Mouse (Mus musculus) olfactory bulb, adult 2 months (tissue): ENCODE results near the gene Rps16.

Source experiments
- CTCF ChIP-seq: fragments of 200-500 bp; IDR thresholded peaks from 2 replicates; pipeline ENCODE4 v1.5.1; 2012; ENCODE audit warnings: low read depth, mild to moderate bottlenecking, low read length, moderate library complexity; ENCODE audit not compliant: insufficient read depth
- POLR2A ChIP-seq: fragments of 200-500 bp; IDR thresholded peaks from 2 replicates; pipeline ENCODE4 v1.6.1; 2012; ENCODE audit warnings: mild to moderate bottlenecking, low read depth, low read length, moderate library complexity; ENCODE audit not compliant: insufficient read depth

DNA sequence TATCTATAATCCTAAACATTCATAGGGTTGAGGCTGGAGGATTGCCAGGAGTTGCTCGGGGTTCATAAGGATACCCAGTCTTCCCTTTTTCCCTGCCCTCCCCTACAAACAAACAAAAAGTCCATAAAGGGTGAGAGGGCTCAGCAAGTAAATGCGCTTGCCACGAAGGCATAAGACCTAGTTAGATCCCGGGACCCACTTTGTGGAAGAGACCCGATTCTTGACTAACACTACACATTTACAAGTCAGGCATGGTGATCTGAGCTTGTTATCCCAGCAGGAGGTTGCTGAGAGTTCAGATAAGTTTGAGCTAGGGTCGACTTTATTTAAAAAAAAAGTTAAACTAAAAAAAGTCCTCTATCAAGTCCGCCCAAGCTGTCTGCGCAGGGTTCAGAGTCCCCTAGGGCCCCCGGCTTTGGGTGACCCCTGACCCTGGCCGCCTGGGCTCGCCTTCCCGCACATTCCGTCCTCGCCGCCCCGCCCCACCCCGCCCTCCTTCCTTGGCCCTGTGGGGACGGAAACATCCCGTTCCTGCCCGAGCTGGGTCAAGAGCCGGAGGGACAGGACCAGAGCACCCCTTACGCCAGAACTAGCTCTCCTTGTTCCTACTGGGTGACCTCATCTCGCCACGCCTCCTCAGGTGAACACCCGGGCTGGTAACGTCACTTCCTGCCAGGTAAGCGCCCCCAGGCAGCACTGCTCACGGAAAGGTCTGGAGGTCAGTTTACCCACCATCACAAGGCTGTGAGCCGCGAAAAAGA, 25.7 kb downstream of the Rps16 start:
- TF ChIP-seq POLR2A, result no peak
- TF ChIP-seq CTCF, result no peak
